Mouse (Mus musculus) erythroblast, embryonic 14.5 days (primary cell): Measurements from ENCODE around the gene Cab39l. TPM values are rescaled to one million over a fixed set of nuclear protein-coding genes. Genes with fewer than 3 reads are reported as not detected.

ENCODE experiments used
- H3K27me3 ChIP-seq: 2 replicates; pipeline ENCODE4 v1.6.1; 2012; ENCODE audit warnings: inconsistent platforms; ENCODE audit not compliant: control insufficient read depth
- H3K36me3 ChIP-seq: 2 replicates; pipeline ENCODE4 v1.6.1; 2012; ENCODE audit warnings: mild to moderate bottlenecking, inconsistent platforms; ENCODE audit not compliant: control insufficient read depth
- H3K4me1 ChIP-seq: 2 replicates; pipeline ENCODE4 v1.6.1; 2012; ENCODE audit warnings: inconsistent platforms; ENCODE audit not compliant: control insufficient read depth
- H3K4me3 ChIP-seq: replicated peaks from 2 replicates; pipeline ENCODE3; 2012; ENCODE audit warnings: moderate library complexity, mild to moderate bottlenecking, inconsistent platforms
- H3K9me3 ChIP-seq: 2 replicates; pipeline ENCODE4 v1.6.1; 2012; ENCODE audit warnings: low read length, inconsistent platforms, mixed read lengths; ENCODE audit not compliant: control insufficient read depth
- GATA1 ChIP-seq: IDR thresholded peaks from 2 replicates; pipeline ENCODE4 v1.6.1; 2012; ENCODE audit warnings: low read length, inconsistent platforms, mixed read lengths
- TAL1 ChIP-seq: IDR thresholded peaks from 3 replicates; pipeline ENCODE4 v1.6.1; 2012; ENCODE audit warnings: low read length, inconsistent platforms, mixed read lengths
- polyA plus RNA-seq: library from polyadenylated mRNA; stranded (reverse); fragments of >175 nt; gene quantifications from 2 replicates; pipeline ENCODE4 v1.2.3, GENCODE M21; 2012

Cab39l gene
- polyA plus RNA-seq, 1 experiment, result 0.31 TPM

- Histone ChIP-seq H3K36me3 (peaks cover 18% of the 10 kb centered on the region), H3K4me3 (no peak overlapping the region), H3K9me3 (no peaks in the 10 kb centered on the region), H3K27me3 (no peaks in the 10 kb centered on the region), H3K4me1 (peaks cover 24% of the 10 kb centered on the region)
- no peak for TF ChIP-seq TAL1
- no peak for TF ChIP-seq GATA1
Observed at GRCm38 (mm10) chr14:59437398-59437797, 3.4 kb upstream of the Cab39l start.

DNA sequence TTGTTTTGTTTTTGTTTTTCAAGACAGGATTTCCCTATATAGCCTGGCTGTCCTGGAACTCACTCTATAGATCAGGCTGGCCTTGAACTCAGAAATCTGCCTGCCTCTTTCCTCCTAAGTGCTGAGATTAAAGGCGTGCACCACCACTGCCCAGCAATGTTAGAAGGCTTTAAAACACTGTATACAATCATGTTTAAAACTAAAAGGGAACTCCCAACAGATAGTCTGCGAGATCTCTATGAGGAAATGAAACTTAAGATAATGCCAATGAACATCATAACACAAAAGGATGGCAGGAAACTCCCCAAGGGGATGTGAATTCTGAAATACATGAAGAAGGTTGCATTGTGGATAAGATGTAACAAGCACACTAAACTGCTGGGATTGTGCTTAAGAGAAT, 2.3 kb upstream of the Cab39l start:
- TF ChIP-seq GATA1 (no peak), TAL1 (no peak)
- H3K4me3 ChIP-seq, result no peak overlapping the region
- H3K4me1 ChIP-seq, result peaks cover 28% of the 10 kb centered on the region
- peaks cover 18% of the 10 kb centered on the region for H3K36me3 ChIP-seq
- H3K27me3 ChIP-seq, result no peaks in the 10 kb centered on the region
- no peaks in the 10 kb centered on the region for H3K9me3 ChIP-seq

DNA sequence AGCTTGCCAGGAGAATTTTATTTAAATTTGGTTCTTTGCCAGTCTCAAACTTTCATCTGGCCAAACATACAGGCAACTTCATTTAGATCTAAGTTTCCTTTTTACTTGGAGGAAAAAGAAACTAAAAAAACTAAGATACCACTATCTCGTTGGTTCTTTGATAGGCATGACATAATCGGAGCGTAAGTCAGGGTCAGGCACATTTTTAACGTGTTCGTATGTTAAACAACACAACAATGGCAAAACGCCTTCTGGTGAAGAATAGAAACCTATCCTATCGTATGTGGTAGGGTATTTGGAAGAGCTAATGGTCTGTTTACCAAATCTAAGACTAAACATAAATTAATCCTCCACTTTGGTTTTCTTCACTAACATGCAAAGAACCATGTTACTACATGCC, 733 bp upstream of the Cab39l start:
- Histone ChIP-seq H3K4me3 (peak overlapping the region; percentile 95), H3K27me3 (no peaks in the 10 kb centered on the region), H3K36me3 (peaks cover 13% of the 10 kb centered on the region), H3K9me3 (no peaks in the 10 kb centered on the region), H3K4me1 (peaks cover 20% of the 10 kb centered on the region)
- TF ChIP-seq TAL1 (no peak), GATA1 (no peak)

GRCm38 (mm10) chr14:59441472-59441805, 667 bp downstream of the Cab39l start:
- peaks cover 20% of the 10 kb centered on the region for H3K4me1 ChIP-seq
- no peaks in the 10 kb centered on the region for H3K27me3 ChIP-seq
- H3K4me3 ChIP-seq, result peak overlapping the region; percentile 95
- H3K9me3 ChIP-seq, result no peaks in the 10 kb centered on the region
- H3K36me3 ChIP-seq, result peaks cover 7% of the 10 kb centered on the region
- TF ChIP-seq GATA1 (no peak), TAL1 (no peak)

DNA sequence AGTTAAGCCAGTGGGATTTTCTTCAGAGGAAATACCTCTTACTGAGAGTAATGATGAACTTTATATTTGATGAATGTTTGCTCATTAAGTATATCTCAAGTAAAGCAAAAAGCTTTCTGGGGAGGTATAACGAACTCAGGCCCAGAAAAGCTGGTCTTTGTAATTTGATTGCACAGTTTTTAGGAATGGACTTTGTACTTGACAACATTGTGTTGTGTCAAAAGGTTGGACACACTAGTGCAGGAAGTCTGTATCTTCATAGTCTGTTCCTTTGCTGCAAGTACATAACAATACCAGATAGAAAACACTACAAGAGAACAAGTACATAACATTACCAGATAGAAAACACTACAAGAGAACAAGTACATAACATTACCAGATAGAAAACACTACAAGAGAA, 4.6 kb downstream of the Cab39l start:
- H3K9me3 ChIP-seq, result peaks cover 3% of the 10 kb centered on the region
- peaks cover 3% of the 10 kb centered on the region; the same call in 1 of the 2 replicates for H3K36me3 ChIP-seq
- H3K4me3 ChIP-seq, result no peak overlapping the region
- no peaks in the 10 kb centered on the region for H3K27me3 ChIP-seq
- no peak for TF ChIP-seq TAL1
- no peak for TF ChIP-seq GATA1
- H3K4me1 ChIP-seq, result peaks cover 8% of the 10 kb centered on the region

DNA sequence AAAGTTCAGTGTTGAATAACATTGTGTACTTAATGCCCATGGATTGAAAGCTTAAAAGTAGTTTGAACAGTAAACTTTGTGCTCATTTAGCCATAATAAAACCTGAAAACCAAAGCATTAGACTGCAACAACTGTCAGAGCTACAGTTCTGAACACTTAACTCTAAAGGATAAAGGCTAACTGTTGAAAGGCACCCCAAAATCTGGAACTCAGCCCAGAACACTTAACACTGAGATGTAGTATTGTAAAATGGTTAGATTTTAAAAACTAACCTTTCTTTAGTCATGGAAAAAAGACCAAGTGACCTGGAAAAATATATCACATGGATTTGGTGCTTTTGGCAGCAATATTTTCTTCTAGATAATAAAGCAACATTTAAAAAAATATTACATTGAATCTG, 7.2 kb downstream of the Cab39l start:
- TF ChIP-seq GATA1 (no peak), TAL1 (no peak)
- peaks cover 3% of the 10 kb centered on the region for H3K9me3 ChIP-seq
- H3K4me1 ChIP-seq, result no peaks in the 10 kb centered on the region
- peaks cover 3% of the 10 kb centered on the region; the same call in 1 of the 2 replicates for H3K36me3 ChIP-seq
- H3K27me3 ChIP-seq, result no peaks in the 10 kb centered on the region
- no peak overlapping the region for H3K4me3 ChIP-seq

GRCm38 (mm10) chr14:59466503-59466902, 25.7 kb downstream of the Cab39l start:
- H3K9me3 ChIP-seq, result no peaks in the 10 kb centered on the region
- H3K4me1 ChIP-seq, result peaks cover 5% of the 10 kb centered on the region
- TF ChIP-seq TAL1 (no peak), GATA1 (no peak)
- peaks cover 27% of the 10 kb centered on the region for H3K36me3 ChIP-seq
- no peaks in the 10 kb centered on the region for H3K27me3 ChIP-seq
- no peak overlapping the region for H3K4me3 ChIP-seq

DNA sequence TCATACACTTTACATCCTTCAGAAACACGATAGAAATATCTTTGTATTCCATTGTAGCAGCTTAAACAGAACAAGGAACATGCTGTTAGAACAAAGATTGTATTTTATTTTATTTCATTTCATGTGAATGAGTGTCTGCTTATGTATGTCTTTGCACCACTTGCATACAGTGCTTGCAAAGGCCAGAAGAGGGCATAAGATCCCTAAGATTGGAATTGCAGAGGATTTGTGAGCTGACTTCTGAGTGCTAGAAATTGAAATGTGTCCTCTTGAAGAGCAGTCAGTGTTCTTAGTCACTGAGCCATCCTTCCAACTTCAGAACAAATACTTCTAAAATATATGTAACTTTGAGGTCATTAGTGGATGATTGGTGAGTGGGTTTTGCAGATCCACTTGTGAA, 27.0 kb downstream of the Cab39l start:
- no peaks in the 10 kb centered on the region for H3K9me3 ChIP-seq
- no peaks in the 10 kb centered on the region for H3K27me3 ChIP-seq
- no peak for TF ChIP-seq TAL1
- no peak for TF ChIP-seq GATA1
- peaks cover 19% of the 10 kb centered on the region for H3K36me3 ChIP-seq
- H3K4me3 ChIP-seq, result no peak overlapping the region
- H3K4me1 ChIP-seq, result peaks cover 5% of the 10 kb centered on the region

DNA sequence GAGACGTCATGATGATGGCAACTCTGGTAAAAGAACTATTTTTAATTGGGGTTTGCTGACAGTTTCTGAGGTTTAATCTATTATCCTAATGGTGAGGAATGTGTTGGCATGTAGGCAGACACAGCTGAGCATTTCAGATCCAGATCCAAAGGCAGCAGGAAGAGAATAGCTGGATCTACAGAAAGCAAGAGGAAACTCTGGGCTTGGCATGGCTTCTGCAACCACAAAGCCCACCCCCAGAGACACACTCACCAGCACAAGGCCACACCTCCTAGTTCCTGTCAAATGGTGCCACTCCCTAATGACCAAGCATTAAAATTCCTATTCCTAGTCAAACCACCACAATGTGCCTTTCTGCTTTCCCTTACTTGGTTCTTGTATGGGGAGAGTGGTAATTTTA, 30.0 kb downstream of the Cab39l start:
- H3K27me3 ChIP-seq, result no peaks in the 10 kb centered on the region
- TF ChIP-seq GATA1 (no peak), TAL1 (no peak)
- H3K36me3 ChIP-seq, result peaks cover 10% of the 10 kb centered on the region
- H3K4me3 ChIP-seq, result no peak overlapping the region
- peaks cover 5% of the 10 kb centered on the region for H3K4me1 ChIP-seq
- H3K9me3 ChIP-seq, result no peaks in the 10 kb centered on the region

DNA sequence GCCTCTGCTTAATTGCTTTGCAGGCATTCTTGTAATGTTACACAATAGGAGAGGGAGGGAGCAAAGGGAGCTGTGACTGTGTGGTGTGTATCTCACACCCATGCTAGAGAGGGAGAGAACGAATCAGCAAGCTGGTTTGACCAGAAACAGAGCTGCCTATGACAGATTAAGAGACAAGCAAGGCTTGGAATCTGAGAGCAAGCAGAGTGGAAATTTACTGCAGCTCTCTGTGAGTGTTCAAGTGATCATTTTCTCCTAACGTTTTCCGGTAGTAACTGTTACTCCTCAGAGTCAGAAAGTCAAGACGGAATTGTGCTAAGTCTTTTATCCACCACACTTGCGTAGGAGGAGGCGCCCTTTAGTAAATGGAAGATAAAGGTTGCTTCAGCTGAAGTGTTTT, 37.9 kb downstream of the Cab39l start:
- TF ChIP-seq GATA1 (no peak), TAL1 (no peak)
- Histone ChIP-seq H3K4me1 (no peaks in the 10 kb centered on the region), H3K4me3 (no peak overlapping the region), H3K36me3 (no peaks in the 10 kb centered on the region), H3K27me3 (no peaks in the 10 kb centered on the region), H3K9me3 (no peaks in the 10 kb centered on the region)
